Mouse (Mus musculus) limb, embryonic 15.5 days (tissue): ENCODE measurements around the gene Lat2. TPM values are rescaled to one million over a fixed set of nuclear protein-coding genes. Genes with fewer than 3 reads are reported as not detected.

Source experiments
- ATAC-seq: fragments of 200-750 bp; cut with Nextera tagmentation; 2 replicates; pipeline ENCODE4 v1.8.0; 2017; ENCODE audit warnings: low read depth, moderate TSS enrichment; ENCODE audit not compliant: insufficient number of reproducible peaks, low FRiP score, low TSS enrichment
- H3K27ac ChIP-seq: fragments of 300-500 bp; sonication (generic); 2 replicates; pipeline ENCODE4 v1.5.1; 2015; ENCODE audit warnings: moderate library complexity, mild to moderate bottlenecking, inconsistent platforms
- H3K27me3 ChIP-seq: fragments of 300-500 bp; sonication (generic); 2 replicates; pipeline ENCODE4 v1.6.1; 2015; ENCODE audit warnings: inconsistent platforms
- H3K36me3 ChIP-seq: fragments of 300-500 bp; sonication (generic); 2 replicates; pipeline ENCODE4 v1.6.1; 2015; ENCODE audit warnings: inconsistent platforms
- H3K4me1 ChIP-seq: fragments of 300-500 bp; sonication (generic); 2 replicates; pipeline ENCODE4 v1.6.1; 2015; ENCODE audit warnings: inconsistent platforms
- H3K4me2 ChIP-seq: fragments of 300-500 bp; sonication (generic); 2 replicates; pipeline ENCODE4 v1.6.1; 2015; ENCODE audit warnings: mild to moderate bottlenecking, inconsistent platforms
- H3K4me3 ChIP-seq: fragments of 300-500 bp; sonication (generic); 2 replicates; pipeline ENCODE4 v1.5.1; 2015; ENCODE audit warnings: mild to moderate bottlenecking, inconsistent platforms
- H3K9ac ChIP-seq: fragments of 300-500 bp; sonication (generic); 2 replicates; pipeline ENCODE4 v1.6.1; 2015; ENCODE audit warnings: inconsistent platforms
- H3K9me3 ChIP-seq: fragments of 300-500 bp; sonication (generic); 2 replicates; pipeline ENCODE4 v1.6.1; 2016; ENCODE audit warnings: inconsistent platforms
- WGBS: fragments of 180-500 bp; shearing (Covaris S2); methylation state at CpG from one replicate; pipeline ENCODE4 v1.1.7; 2015; 5-methylcytosine and 5-hydroxymethylcytosine counted together
- polyA plus RNA-seq: library from polyadenylated mRNA; unstranded; fragments of >200 nt; fragmentation: Nextera tagmentation; extraction: Ambion mirVana; gene quantifications from 2 replicates; pipeline ENCODE4 v1.2.1, GENCODE M21; 2015

Lat2 gene
- polyA plus RNA-seq, 1 experiment from 2014 or later: 8.8 TPM

DNA sequence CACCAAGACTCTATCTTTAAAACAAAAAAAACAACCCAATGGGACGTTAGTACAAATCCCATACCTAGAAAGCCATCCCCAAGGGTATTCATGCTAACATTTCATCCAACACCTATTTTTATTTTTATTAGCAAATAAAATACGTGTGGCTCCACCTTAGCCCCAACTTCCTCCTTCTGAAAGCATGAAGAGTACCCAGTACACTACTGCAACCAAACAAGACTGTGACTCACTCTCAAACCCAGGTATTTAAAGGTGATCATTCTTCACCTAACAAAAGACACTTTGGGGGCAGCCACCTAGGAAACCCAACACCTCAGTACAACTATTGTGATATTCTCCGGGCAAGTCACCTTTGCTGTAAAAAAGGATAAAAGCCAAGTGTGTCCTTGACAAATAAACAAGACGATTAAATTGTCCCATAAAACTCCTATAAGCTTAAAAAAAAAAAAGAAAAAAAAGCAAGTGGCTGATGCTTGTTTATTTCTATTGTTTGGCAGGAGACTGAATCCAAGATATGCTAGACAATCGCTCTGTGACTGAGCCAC is 23.1 kb upstream of the Lat2 start:
- Histone ChIP-seq H3K9ac (peak overlapping the region; percentile 100), H3K9me3 (no peaks in the 10 kb centered on the region), H3K4me2 (peak overlapping the region; percentile 63), H3K4me1 (peaks cover 15% of the 10 kb centered on the region), H3K27me3 (no peaks in the 10 kb centered on the region), H3K27ac (peak overlapping the region; percentile 97), H3K36me3 (peaks cover 29% of the 10 kb centered on the region), H3K4me3 (peak overlapping the region; percentile 97)
- ATAC-seq: no peak
- 9% methylated on average over 5 of the region's 5 CpGs for WGBS

GRCm38 (mm10) chr5:134632841-134633240 is 18.0 kb upstream of the Lat2 start:
- H3K9ac ChIP-seq: no peak overlapping the region
- ATAC-seq: no peak
- 59% methylated on average over 2 of the region's 2 CpGs for WGBS
- H3K4me3 ChIP-seq: no peak overlapping the region
- H3K27ac ChIP-seq: no peak overlapping the region
- no peak overlapping the region for H3K4me2 ChIP-seq
- H3K9me3 ChIP-seq: no peaks in the 10 kb centered on the region
- peaks cover 62% of the 10 kb centered on the region for H3K36me3 ChIP-seq
- no peaks in the 10 kb centered on the region for H3K27me3 ChIP-seq
- peaks cover 14% of the 10 kb centered on the region for H3K4me1 ChIP-seq

DNA sequence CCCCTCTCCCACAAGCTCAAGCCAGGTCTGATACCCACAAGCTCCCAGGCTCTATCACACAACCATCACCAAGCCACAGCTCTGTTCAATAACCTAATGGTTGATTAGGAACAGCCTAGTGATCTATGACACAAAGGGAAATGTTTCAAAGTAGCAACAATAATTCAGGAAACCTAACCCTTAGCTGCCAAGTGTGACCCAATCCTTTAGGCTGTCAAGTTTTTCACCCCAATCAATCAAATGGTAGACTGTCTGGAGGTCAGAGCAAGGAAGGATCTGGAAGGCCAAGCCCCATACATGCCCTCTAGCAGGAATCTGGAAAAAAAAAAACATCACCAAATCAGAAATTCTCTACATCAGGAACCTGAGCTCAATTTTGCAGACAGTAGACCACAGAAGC is 16.0 kb upstream of the Lat2 start:
- Histone ChIP-seq H3K4me2 (no peak overlapping the region), H3K27me3 (no peaks in the 10 kb centered on the region), H3K27ac (no peak overlapping the region), H3K9me3 (no peaks in the 10 kb centered on the region), H3K4me1 (peaks cover 5% of the 10 kb centered on the region; the same call in 1 of the 2 replicates), H3K9ac (no peak overlapping the region), H3K36me3 (peaks cover 75% of the 10 kb centered on the region), H3K4me3 (no peak overlapping the region)
- ATAC-seq: no peak

- no peaks in the 10 kb centered on the region for H3K27me3 ChIP-seq
Measured at GRCm38 (mm10) chr5:134629508-134629907, 14.7 kb upstream of the Lat2 start.

GRCm38 (mm10) chr5:134622069-134622468 is 7.2 kb upstream of the Lat2 start:
- Histone ChIP-seq H3K9me3 (no peaks in the 10 kb centered on the region), H3K4me2 (no peak overlapping the region), H3K36me3 (peaks cover 95% of the 10 kb centered on the region), H3K9ac (no peak overlapping the region), H3K27ac (no peak overlapping the region), H3K4me3 (no peak overlapping the region), H3K27me3 (no peaks in the 10 kb centered on the region), H3K4me1 (no peaks in the 10 kb centered on the region)
- ATAC-seq: no peak
- 79% methylated on average over 2 of the region's 2 CpGs for WGBS

More at GRCm38 (mm10) chr5:134629508-134629907, 14.7 kb upstream of the Lat2 start:
- no peaks in the 10 kb centered on the region for H3K9me3 ChIP-seq
- 73% methylated on average over 4 of the region's 4 CpGs for WGBS
- no peak for ATAC-seq
- 0 out of 2 replicates have a peak overlapping the region, but pooled peaks have one; percentile 8 for H3K27ac ChIP-seq
- H3K9ac ChIP-seq: no peak overlapping the region
- peaks cover 78% of the 10 kb centered on the region for H3K36me3 ChIP-seq
- no peak overlapping the region for H3K4me2 ChIP-seq
- H3K4me3 ChIP-seq: no peak overlapping the region
- peaks cover 5% of the 10 kb centered on the region; the same call in 1 of the 2 replicates for H3K4me1 ChIP-seq

DNA sequence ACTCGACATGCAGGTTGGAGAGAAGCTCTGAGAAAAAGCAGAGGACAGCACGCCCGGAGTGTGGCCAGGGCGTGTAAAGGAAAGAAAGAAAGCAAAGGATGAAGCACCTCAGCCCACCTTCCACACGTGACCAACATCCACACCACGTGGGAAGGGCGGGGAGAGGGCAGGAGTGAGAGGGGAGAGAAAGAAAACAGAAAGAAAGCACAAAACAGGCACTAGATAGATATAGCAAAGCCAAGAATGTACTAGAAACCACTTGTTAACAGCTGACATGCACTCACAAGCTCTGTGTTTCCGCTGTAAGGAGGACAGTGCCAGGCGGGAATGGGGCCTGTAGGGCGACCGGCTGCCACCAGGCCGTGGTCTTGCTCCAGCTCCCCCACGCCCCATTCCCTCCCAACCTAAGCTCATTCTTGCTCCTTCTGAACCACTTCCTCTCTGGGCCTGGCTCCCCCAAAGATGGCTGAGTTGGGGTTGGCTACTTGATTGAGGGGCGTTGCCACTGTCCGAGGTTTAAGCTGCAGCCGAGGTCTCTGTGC is 6.3 kb upstream of the Lat2 start:
- no peak overlapping the region for H3K4me2 ChIP-seq
- ATAC-seq: no peak

GRCm38 (mm10) chr5:134620457-134620856 is 5.6 kb upstream of the Lat2 start:
- 95% methylated on average over 9 of the region's 9 CpGs for WGBS
- Histone ChIP-seq H3K4me2 (no peak overlapping the region), H3K27me3 (no peaks in the 10 kb centered on the region), H3K36me3 (peaks cover 80% of the 10 kb centered on the region), H3K4me3 (no peak overlapping the region), H3K27ac (no peak overlapping the region), H3K9ac (no peak overlapping the region), H3K4me1 (no peaks in the 10 kb centered on the region), H3K9me3 (no peaks in the 10 kb centered on the region)
- no peak for ATAC-seq

More for the DNA sequence above, 6.3 kb upstream of the Lat2 start:
- Histone ChIP-seq H3K9me3 (no peaks in the 10 kb centered on the region), H3K4me1 (no peaks in the 10 kb centered on the region), H3K9ac (no peak overlapping the region), H3K27me3 (no peaks in the 10 kb centered on the region), H3K36me3 (peaks cover 86% of the 10 kb centered on the region), H3K4me3 (no peak overlapping the region), H3K27ac (no peak overlapping the region)
- 91% methylated on average over 16 of the region's 16 CpGs for WGBS

GRCm38 (mm10) chr5:134617071-134617470 is 2.2 kb upstream of the Lat2 start:
- Histone ChIP-seq H3K4me2 (no peak overlapping the region), H3K36me3 (peaks cover 47% of the 10 kb centered on the region), H3K4me1 (peaks cover 4% of the 10 kb centered on the region; the same call in 1 of the 2 replicates), H3K9me3 (no peaks in the 10 kb centered on the region), H3K9ac (no peak overlapping the region), H3K27me3 (no peaks in the 10 kb centered on the region), H3K4me3 (no peak overlapping the region), H3K27ac (no peak overlapping the region)
- ATAC-seq: no peak
- WGBS: 58% methylated on average over 3 of the region's 3 CpGs

- Histone ChIP-seq H3K4me3 (no peak overlapping the region), H3K36me3 (peaks cover 34% of the 10 kb centered on the region), H3K9me3 (no peaks in the 10 kb centered on the region), H3K27ac (peak overlapping the region; percentile 38; the same call in 1 of the 2 replicates), H3K4me1 (peaks cover 5% of the 10 kb centered on the region; the same call in 1 of the 2 replicates), H3K27me3 (no peaks in the 10 kb centered on the region), H3K9ac (no peak overlapping the region), H3K4me2 (no peak overlapping the region)
- WGBS: 84% methylated on average over 4 of the region's 4 CpGs
- ATAC-seq: no peak
Measured at GRCm38 (mm10) chr5:134615780-134616179, 955 bp upstream of the Lat2 start.

DNA sequence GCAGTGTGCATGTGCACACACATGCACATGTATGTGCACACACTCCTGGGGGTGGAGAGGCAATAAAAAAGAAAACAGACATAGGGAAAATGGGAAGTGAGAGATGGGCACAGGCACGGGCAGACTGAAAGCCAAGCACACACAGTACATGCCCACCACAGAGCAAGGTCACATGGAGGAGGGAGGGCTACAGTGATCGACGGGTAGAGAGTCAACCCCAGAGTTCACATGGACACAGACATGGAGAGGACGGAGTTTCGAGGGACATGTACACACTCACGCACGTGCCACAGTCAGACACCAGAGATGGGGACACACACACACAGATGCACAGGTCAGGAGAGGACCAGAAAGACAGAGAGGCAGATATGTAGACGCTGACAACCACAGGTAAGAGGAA is 555 bp upstream of the Lat2 start:
- H3K4me3 ChIP-seq: no peak overlapping the region
- 81% methylated on average over 8 of the region's 8 CpGs for WGBS
- H3K27me3 ChIP-seq: no peaks in the 10 kb centered on the region
- H3K9ac ChIP-seq: no peak overlapping the region
- ATAC-seq: no peak
- peaks cover 5% of the 10 kb centered on the region; the same call in 1 of the 2 replicates for H3K4me1 ChIP-seq
- peaks cover 30% of the 10 kb centered on the region for H3K36me3 ChIP-seq
- no peak overlapping the region for H3K4me2 ChIP-seq
- H3K9me3 ChIP-seq: no peaks in the 10 kb centered on the region
- peak overlapping the region; percentile 38; the same call in 1 of the 2 replicates for H3K27ac ChIP-seq

- Histone ChIP-seq H3K27ac (no peak overlapping the region), H3K4me3 (no peak overlapping the region), H3K4me1 (peaks cover 5% of the 10 kb centered on the region; the same call in 1 of the 2 replicates), H3K27me3 (no peaks in the 10 kb centered on the region), H3K9me3 (no peaks in the 10 kb centered on the region), H3K9ac (no peak overlapping the region), H3K36me3 (peaks cover 19% of the 10 kb centered on the region), H3K4me2 (no peak overlapping the region)
- WGBS: 90% methylated on average over 8 of the region's 8 CpGs
- ATAC-seq: no peak
Measured at GRCm38 (mm10) chr5:134614296-134614695, 529 bp downstream of the Lat2 start.

DNA sequence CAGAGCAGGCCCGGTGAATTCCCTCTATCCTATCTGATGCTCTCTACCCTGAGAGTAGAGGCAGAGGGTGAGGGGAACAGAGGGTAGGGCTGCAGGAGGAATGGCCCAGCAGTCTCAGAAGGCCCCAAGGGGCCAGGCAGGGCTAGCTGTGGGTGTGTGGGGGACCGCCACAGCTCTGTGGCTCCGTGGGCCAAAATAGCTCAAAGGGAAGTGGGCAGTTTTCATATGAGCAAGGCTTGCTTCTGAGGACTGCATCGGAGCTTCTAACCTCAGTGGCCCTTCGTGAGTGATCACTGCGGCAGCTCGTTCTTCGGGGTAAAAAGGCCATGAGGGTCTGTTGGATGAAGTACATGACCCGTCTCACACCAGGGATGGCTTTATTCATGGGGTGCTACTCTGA is 1.1 kb downstream of the Lat2 start:
- no peak overlapping the region for H3K9ac ChIP-seq
- ATAC-seq: no peak
- no peaks in the 10 kb centered on the region for H3K9me3 ChIP-seq
- no peak overlapping the region for H3K4me3 ChIP-seq
- peaks cover 13% of the 10 kb centered on the region for H3K36me3 ChIP-seq
- WGBS: 87% methylated on average over 9 of the region's 9 CpGs
- no peak overlapping the region for H3K4me2 ChIP-seq
- peaks cover 5% of the 10 kb centered on the region; the same call in 1 of the 2 replicates for H3K4me1 ChIP-seq
- no peaks in the 10 kb centered on the region for H3K27me3 ChIP-seq
- no peak overlapping the region for H3K27ac ChIP-seq
